Mouse (Mus musculus) thymus, postnatal 0 days (tissue): ENCODE results near the gene Themis2. TPM values are rescaled to one million over a fixed set of nuclear protein-coding genes. Genes with fewer than 3 reads are reported as not detected.

Experiments used
- polyA plus RNA-seq: library from polyadenylated mRNA; unstranded; fragments of >200 nt; fragmentation: Nextera tagmentation; extraction: Ambion mirVana; gene quantifications from 2 replicates; pipeline ENCODE4 v1.2.1, GENCODE M21; 2015

Themis2 gene
- polyA plus RNA-seq, 1 experiment from 2014 or later: 2.7 TPM

Other genes starting within 250 kb of the Themis2 start
- gene Ptafr, start 232.3 kb downstream of the Themis2 start, polyA plus RNA-seq: 0.96 and 1.5 TPM in 2 replicates
- gene Eya3, start 157.4 kb downstream of the Themis2 start, polyA plus RNA-seq: 20.6 and 26.8 TPM in 2 replicates
- gene Xkr8, start 63.8 kb downstream of the Themis2 start, polyA plus RNA-seq: 3.0 and 3.1 TPM in 2 replicates
- gene Smpdl3b, start 39.1 kb downstream of the Themis2 start, polyA plus RNA-seq: 0.59 and 0.75 TPM in 2 replicates
- gene Rpa2, start 28.1 kb downstream of the Themis2 start, polyA plus RNA-seq: 129 and 139 TPM in 2 replicates
- 50.4 and 51.0 TPM in 2 replicates for gene Ppp1r8, start 46.8 kb upstream of the Themis2 start, polyA plus RNA-seq
- gene Stx12, start 88.1 kb upstream of the Themis2 start, polyA plus RNA-seq: 36.0 and 37.2 TPM in 2 replicates
- 45.4 and 52.4 TPM in 2 replicates for gene Fam76a, start 126.2 kb upstream of the Themis2 start, polyA plus RNA-seq
- 6.0 and 7.8 TPM in 2 replicates for gene Fgr, start 177.7 kb upstream of the Themis2 start, polyA plus RNA-seq
- 5.3 and 8.0 TPM in 2 replicates for gene Ahdc1, start 214.9 kb upstream of the Themis2 start, polyA plus RNA-seq